Mouse (Mus musculus) liver, embryonic 13.5 days (tissue): ENCODE data around the gene Dnal4. TPM values are rescaled to one million over a fixed set of nuclear protein-coding genes. Genes with fewer than 3 reads are reported as not detected.
A peak's percentile ranks its signal among the peaks of the same experiment; 100 is the strongest.

Experiments used
- ATAC-seq: fragments of 200-750 bp; cut with Nextera tagmentation; 2 replicates; pipeline ENCODE4 v1.8.0; 2017; ENCODE audit warnings: low read depth, mild to moderate bottlenecking, moderate number of reproducible peaks, moderate library complexity
- DNase-seq: peaks from one replicate; pipeline ENCODE4 v3.0.0; 2022
- H3K27ac ChIP-seq: fragments of 300-500 bp; sonication (generic); 2 replicates; pipeline ENCODE4 v1.5.1; 2015; ENCODE audit warnings: moderate library complexity, mild to moderate bottlenecking, inconsistent platforms
- H3K27me3 ChIP-seq: fragments of 300-500 bp; sonication (generic); 2 replicates; pipeline ENCODE4 v1.6.1; 2015; ENCODE audit warnings: mild to moderate bottlenecking, inconsistent platforms
- H3K36me3 ChIP-seq: fragments of 300-500 bp; sonication (generic); 2 replicates; pipeline ENCODE4 v1.6.1; 2015; ENCODE audit warnings: mild to moderate bottlenecking, inconsistent platforms
- H3K4me1 ChIP-seq: fragments of 300-500 bp; sonication (generic); replicated peaks from 2 replicates; pipeline ENCODE4 v1.6.1; 2015; ENCODE audit warnings: inconsistent platforms
- H3K4me2 ChIP-seq: fragments of 300-500 bp; sonication (generic); 2 replicates; pipeline ENCODE4 v1.6.1; 2015; ENCODE audit warnings: inconsistent platforms, mild to moderate bottlenecking, moderate library complexity
- H3K4me3 ChIP-seq: fragments of 300-500 bp; sonication (generic); replicated peaks from 2 replicates; pipeline ENCODE4 v1.5.1; 2015; ENCODE audit warnings: mild to moderate bottlenecking, inconsistent platforms
- H3K9ac ChIP-seq: fragments of 300-500 bp; sonication (generic); 2 replicates; pipeline ENCODE4 v1.6.1; 2015; ENCODE audit warnings: mild to moderate bottlenecking, inconsistent platforms
- H3K9me3 ChIP-seq: fragments of 300-500 bp; sonication (generic); replicated peaks from 2 replicates; pipeline ENCODE4 v1.6.1; 2016; ENCODE audit warnings: inconsistent platforms
- WGBS: fragments of 180-500 bp; shearing (Covaris S2); methylation state at CpG from one replicate; pipeline ENCODE4 v1.1.7; 2015; ENCODE audit not compliant: insufficient replicate concordance; 5-methylcytosine and 5-hydroxymethylcytosine counted together
- polyA plus RNA-seq: library from polyadenylated mRNA; unstranded; fragments of >200 nt; fragmentation: Nextera tagmentation; extraction: Ambion mirVana; gene quantifications from 2 replicates; pipeline ENCODE4 v1.2.1, GENCODE M21; 2015

The Dnal4 gene
- polyA plus RNA-seq, 1 experiment from 2014 or later: 9.1 TPM

DNA sequence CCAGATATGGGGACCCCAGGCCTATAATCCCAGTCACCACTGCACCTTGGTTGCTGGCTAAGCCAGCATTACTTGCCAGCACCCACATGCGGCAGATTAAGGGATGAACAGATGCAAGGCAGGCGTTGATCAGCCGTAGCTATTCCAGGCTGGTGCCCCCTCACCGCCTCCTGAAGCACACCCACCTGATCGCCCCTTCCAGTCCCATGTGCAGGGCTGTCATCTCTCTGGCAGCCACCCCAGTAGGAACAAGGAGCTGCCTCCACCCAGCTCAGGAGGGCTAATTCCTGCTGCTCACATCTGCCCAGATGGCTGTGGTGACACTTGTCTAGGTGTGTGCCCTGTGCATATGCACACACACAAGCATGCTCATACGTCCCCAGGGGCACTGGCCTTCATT lies 16.7 kb downstream of the Dnal4 start:
- Histone ChIP-seq H3K36me3 (peaks cover 2% of the 10 kb centered on the region; the same call in 1 of the 2 replicates), H3K9ac (no peak overlapping the region), H3K4me3 (no peak overlapping the region)

GRCm38 (mm10) chr15:79757118-79757517 lies 20.5 kb downstream of the Dnal4 start:
- Histone ChIP-seq H3K4me2 (no peak overlapping the region), H3K9ac (no peak overlapping the region), H3K4me3 (no peak overlapping the region), H3K36me3 (no peaks in the 10 kb centered on the region), H3K4me1 (peaks cover 11% of the 10 kb centered on the region), H3K27ac (no peak overlapping the region), H3K27me3 (no peaks in the 10 kb centered on the region), H3K9me3 (no peaks in the 10 kb centered on the region)
- 54% methylated on average over 3 of the region's 3 CpGs for WGBS
- no peak for DNase-seq
- no peak for ATAC-seq

More for the DNA sequence above, 16.7 kb downstream of the Dnal4 start:
- Histone ChIP-seq H3K4me1 (peaks cover 9% of the 10 kb centered on the region; the same call in 1 of the 2 replicates), H3K27ac (no peak overlapping the region), H3K27me3 (no peaks in the 10 kb centered on the region), H3K9me3 (no peaks in the 10 kb centered on the region), H3K4me2 (no peak overlapping the region)
- WGBS: 71% methylated on average over 6 of the region's 6 CpGs
- no peak for ATAC-seq
- DNase-seq: no peak

GRCm38 (mm10) chr15:79755977-79756625 lies 21.5 kb downstream of the Dnal4 start:
- no peak for DNase-seq
- H3K9ac ChIP-seq: no peak overlapping the region
- no peak overlapping the region for H3K4me3 ChIP-seq
- H3K4me1 ChIP-seq: peaks cover 11% of the 10 kb centered on the region
- no peaks in the 10 kb centered on the region for H3K36me3 ChIP-seq
- H3K27me3 ChIP-seq: no peaks in the 10 kb centered on the region
- H3K4me2 ChIP-seq: no peak overlapping the region
- 55% methylated on average over 8 of the region's 8 CpGs for WGBS
- no peak for ATAC-seq
- H3K9me3 ChIP-seq: no peaks in the 10 kb centered on the region
- H3K27ac ChIP-seq: no peak overlapping the region

- H3K27me3 ChIP-seq: no peaks in the 10 kb centered on the region
- H3K9me3 ChIP-seq: no peaks in the 10 kb centered on the region
- 65% methylated on average over 4 of the region's 4 CpGs for WGBS
- no peak overlapping the region for H3K4me2 ChIP-seq
- ATAC-seq (no peak), DNase-seq (no peak)
- peaks cover 11% of the 10 kb centered on the region for H3K4me1 ChIP-seq
- no peak overlapping the region for H3K9ac ChIP-seq
- H3K36me3 ChIP-seq: no peaks in the 10 kb centered on the region
- H3K27ac ChIP-seq: no peak overlapping the region
- H3K4me3 ChIP-seq: no peak overlapping the region
Observed at GRCm38 (mm10) chr15:79755176-79755575, 22.5 kb downstream of the Dnal4 start.

DNA sequence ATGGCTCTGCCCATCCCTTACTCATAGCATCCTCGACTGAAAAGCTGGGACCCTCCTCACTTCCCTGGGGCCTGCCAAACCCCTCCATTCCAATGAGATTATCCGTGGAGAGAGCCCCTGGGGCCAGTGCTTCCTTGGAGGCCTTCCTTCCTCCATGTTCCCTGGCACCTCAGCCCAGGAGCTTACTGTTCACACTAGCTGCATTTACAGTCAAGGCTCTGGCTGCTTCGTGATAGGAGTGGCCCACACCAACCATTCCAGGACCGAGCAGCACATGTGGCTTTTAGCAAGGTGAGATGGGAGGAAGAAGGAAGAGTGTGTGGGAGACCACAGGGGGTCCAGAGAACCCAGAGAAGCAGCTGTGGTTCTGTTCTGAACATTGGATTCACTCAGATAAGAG lies 23.8 kb downstream of the Dnal4 start:
- H3K27me3 ChIP-seq: no peaks in the 10 kb centered on the region
- no peaks in the 10 kb centered on the region for H3K36me3 ChIP-seq
- no peaks in the 10 kb centered on the region for H3K9me3 ChIP-seq
- WGBS: 48% methylated on average over 4 of the region's 4 CpGs
- DNase-seq: no peak
- H3K27ac ChIP-seq: no peak overlapping the region
- peaks cover 11% of the 10 kb centered on the region for H3K4me1 ChIP-seq
- no peak overlapping the region for H3K9ac ChIP-seq
- ATAC-seq: no peak
- H3K4me2 ChIP-seq: no peak overlapping the region
- H3K4me3 ChIP-seq: no peak overlapping the region

DNA sequence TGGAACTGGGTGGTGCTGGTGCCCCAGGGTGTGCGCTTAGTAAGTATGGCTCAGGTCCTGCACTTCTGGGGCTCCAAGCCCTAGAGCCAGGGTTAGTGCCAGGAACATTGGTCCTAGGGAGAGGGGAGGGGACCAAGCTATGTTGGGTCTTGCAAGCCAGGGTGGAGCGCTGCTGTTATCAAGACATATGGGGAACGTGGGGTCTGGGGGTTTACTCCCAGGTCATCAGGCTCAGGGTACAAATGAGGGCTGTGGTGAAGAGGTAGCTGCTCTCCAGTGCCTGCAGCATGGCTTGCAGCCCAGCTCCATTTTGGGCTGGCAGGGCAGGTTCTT lies 24.3 kb downstream of the Dnal4 start:
- H3K9ac ChIP-seq: no peak overlapping the region
- 79% methylated on average over 3 of the region's 3 CpGs for WGBS
- H3K4me3 ChIP-seq: no peak overlapping the region
- 0 out of 2 replicates have a peak, but pooled peaks have one; percentile 16 for ATAC-seq
- no peaks in the 10 kb centered on the region for H3K9me3 ChIP-seq
- peaks cover 11% of the 10 kb centered on the region for H3K4me1 ChIP-seq
- H3K4me2 ChIP-seq: no peak overlapping the region
- DNase-seq: no peak
- no peaks in the 10 kb centered on the region for H3K36me3 ChIP-seq
- H3K27ac ChIP-seq: no peak overlapping the region
- H3K27me3 ChIP-seq: no peaks in the 10 kb centered on the region

DNA sequence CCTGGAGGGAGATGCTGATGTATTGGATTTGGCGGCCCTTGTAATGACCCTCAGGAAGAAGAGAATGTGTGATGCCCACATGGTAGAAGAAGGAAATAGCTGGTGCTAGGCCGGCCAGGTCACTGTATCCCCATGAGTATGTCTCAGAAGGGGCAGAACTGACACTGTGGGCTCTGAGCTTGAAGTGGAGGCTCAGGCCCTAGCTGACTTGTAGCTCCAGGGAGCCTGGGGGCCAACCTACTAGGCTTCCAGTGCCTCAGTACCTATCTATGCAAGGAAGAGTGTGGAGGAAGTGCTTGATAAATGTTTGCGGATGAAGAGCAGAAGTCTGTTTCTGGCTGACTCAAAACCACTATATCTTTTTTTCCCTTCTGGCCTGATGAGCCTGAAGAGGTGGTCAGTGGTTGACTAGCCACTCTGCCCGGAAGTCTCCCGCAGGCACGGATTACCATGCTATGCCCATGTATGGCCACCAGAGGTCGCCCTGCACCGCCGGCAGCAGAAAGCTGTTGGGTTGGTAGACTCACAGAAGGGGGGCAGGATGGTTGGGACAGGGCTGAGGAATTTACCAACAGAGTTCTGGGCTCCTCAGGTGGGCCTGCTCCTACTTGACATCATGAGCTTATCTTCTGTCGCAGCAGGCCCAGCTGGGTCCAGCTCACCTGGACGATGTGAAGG lies 24.8 kb downstream of the Dnal4 start:
- no peak overlapping the region for H3K27ac ChIP-seq
- no peaks in the 10 kb centered on the region for H3K27me3 ChIP-seq
- 17% methylated on average over 11 of the region's 11 CpGs for WGBS
- ATAC-seq (0 out of 2 replicates have a peak, but pooled peaks have one; percentile 14), DNase-seq (peak; percentile 61)
- no peaks in the 10 kb centered on the region for H3K9me3 ChIP-seq
- H3K4me2 ChIP-seq: no peak overlapping the region
- H3K4me1 ChIP-seq: peaks cover 11% of the 10 kb centered on the region
- no peak overlapping the region for H3K4me3 ChIP-seq
- no peaks in the 10 kb centered on the region for H3K36me3 ChIP-seq
- no peak overlapping the region for H3K9ac ChIP-seq

- 70% methylated on average over 17 of the region's 17 CpGs for WGBS
- Histone ChIP-seq H3K9me3 (no peaks in the 10 kb centered on the region), H3K27ac (no peak overlapping the region), H3K9ac (no peak overlapping the region), H3K36me3 (no peaks in the 10 kb centered on the region), H3K27me3 (no peaks in the 10 kb centered on the region), H3K4me3 (no peak overlapping the region), H3K4me1 (peaks cover 11% of the 10 kb centered on the region), H3K4me2 (no peak overlapping the region)
- ATAC-seq (no peak), DNase-seq (no peak)
Observed at GRCm38 (mm10) chr15:79751772-79752171, 25.9 kb downstream of the Dnal4 start.

GRCm38 (mm10) chr15:79750266-79750665 lies 27.4 kb downstream of the Dnal4 start:
- H3K27me3 ChIP-seq: no peaks in the 10 kb centered on the region
- no peak overlapping the region for H3K9ac ChIP-seq
- DNase-seq: no peak
- WGBS: 75% methylated on average over 8 of the region's 8 CpGs
- no peak overlapping the region for H3K4me2 ChIP-seq
- no peak overlapping the region for H3K4me3 ChIP-seq
- H3K27ac ChIP-seq: no peak overlapping the region
- H3K4me1 ChIP-seq: peaks cover 2% of the 10 kb centered on the region; the same call in 1 of the 2 replicates
- H3K9me3 ChIP-seq: no peaks in the 10 kb centered on the region
- no peaks in the 10 kb centered on the region for H3K36me3 ChIP-seq
- no peak for ATAC-seq

DNA sequence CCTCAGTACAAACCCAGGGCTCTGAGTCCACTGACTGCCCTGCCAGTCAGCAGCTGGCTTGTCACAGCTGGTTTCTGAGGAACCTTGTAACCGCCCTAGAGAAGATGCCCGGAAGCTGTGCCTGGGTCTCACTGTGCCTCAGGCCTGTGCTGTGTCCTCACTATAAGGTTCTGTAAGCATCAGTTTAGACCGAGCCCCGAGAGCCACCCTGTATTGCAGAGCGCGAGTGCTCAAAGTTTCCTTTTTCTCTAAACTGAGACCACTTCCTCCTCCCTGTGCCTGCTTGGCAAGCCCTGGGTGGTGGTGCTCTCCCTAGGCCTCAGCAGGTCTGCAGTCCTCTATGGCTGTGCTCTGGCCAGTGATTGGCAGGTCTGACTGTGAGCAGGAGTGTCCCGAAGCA lies 28.5 kb downstream of the Dnal4 start:
- Histone ChIP-seq H3K36me3 (no peaks in the 10 kb centered on the region), H3K9ac (no peak overlapping the region), H3K4me1 (peaks cover 2% of the 10 kb centered on the region; the same call in 1 of the 2 replicates), H3K4me2 (no peak overlapping the region), H3K4me3 (no peak overlapping the region), H3K27me3 (no peaks in the 10 kb centered on the region), H3K27ac (no peak overlapping the region), H3K9me3 (no peaks in the 10 kb centered on the region)
- 71% methylated on average over 7 of the region's 7 CpGs for WGBS
- DNase-seq (no peak), ATAC-seq (no peak)

DNA sequence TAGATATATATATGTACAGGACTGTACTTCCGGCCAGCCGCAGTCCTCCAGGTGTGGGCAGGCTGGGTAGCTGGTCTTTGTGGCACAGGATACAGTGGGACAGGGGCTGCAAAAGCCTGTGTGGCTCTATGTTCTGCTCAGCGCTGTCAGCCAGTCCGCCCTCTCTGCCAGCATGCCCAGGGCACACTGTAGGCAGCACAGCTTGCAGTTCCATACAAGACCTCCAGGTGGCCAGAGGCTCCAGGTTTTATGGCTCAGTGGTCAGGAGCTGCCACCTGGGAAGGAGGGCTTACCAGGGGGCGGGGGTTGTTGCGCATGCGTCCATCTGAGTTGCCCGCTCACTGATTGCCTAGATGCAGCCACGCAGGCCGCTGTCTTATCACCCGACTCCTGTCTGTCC lies 29.7 kb downstream of the Dnal4 start:
- Histone ChIP-seq H3K9me3 (no peaks in the 10 kb centered on the region), H3K36me3 (no peaks in the 10 kb centered on the region), H3K27me3 (no peaks in the 10 kb centered on the region), H3K4me2 (no peak overlapping the region), H3K27ac (no peak overlapping the region), H3K4me3 (no peak overlapping the region), H3K4me1 (peaks cover 8% of the 10 kb centered on the region), H3K9ac (no peak overlapping the region)
- peak; percentile 34 for DNase-seq
- no peak for ATAC-seq
- 58% methylated on average over 11 of the region's 11 CpGs for WGBS

DNA sequence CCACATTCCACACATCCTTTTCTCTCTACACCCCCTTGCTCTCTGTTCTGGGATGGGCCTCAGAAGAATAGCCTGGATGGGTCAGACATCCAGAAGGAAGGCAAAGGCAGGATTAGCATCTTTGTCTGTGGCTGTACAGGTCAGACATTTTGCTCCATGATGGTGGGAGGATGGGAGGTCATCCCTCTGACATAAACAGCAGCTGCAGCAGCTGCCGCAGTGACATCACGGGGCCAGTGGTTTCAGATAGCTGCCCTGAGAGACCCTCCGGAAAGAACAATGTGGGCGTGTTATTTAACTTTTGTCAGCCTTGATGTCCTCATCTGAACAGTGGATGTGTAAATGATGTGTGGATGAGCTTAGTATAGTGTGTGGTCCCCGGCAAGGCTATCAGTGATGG lies 31.8 kb downstream of the Dnal4 start:
- no peaks in the 10 kb centered on the region for H3K36me3 ChIP-seq
- 77% methylated on average over 5 of the region's 5 CpGs for WGBS
- no peak overlapping the region for H3K27ac ChIP-seq
- no peak overlapping the region for H3K4me2 ChIP-seq
- ATAC-seq: no peak
- no peaks in the 10 kb centered on the region for H3K9me3 ChIP-seq
- DNase-seq: no peak
- no peak overlapping the region for H3K4me3 ChIP-seq
- peaks cover 23% of the 10 kb centered on the region for H3K4me1 ChIP-seq
- H3K9ac ChIP-seq: no peak overlapping the region
- H3K27me3 ChIP-seq: no peaks in the 10 kb centered on the region
